Mouse (Mus musculus) ES-E14 (cell line): ENCODE measurements around the gene Ppm1d.

ENCODE experiments used
- HCFC1 ChIP-seq: IDR thresholded peaks from 2 replicates; pipeline ENCODE4 v1.6.1; 2012; ENCODE audit warnings: low read length, inconsistent platforms, borderline replicate concordance; ENCODE audit not compliant: insufficient read depth
- MAFK ChIP-seq: IDR thresholded peaks from 2 replicates; pipeline ENCODE4 v1.6.1; 2014; ENCODE audit warnings: mild to moderate bottlenecking, low read depth, low read length, inconsistent platforms; ENCODE audit not compliant: insufficient read depth
- ZC3H11A ChIP-seq: IDR thresholded peaks from 2 replicates; pipeline ENCODE4 v1.6.1; 2012; ENCODE audit warnings: low read depth, mild to moderate bottlenecking, inconsistent platforms, low read length, borderline replicate concordance

- TF ChIP-seq ZC3H11A (no peak), HCFC1 (no peak), MAFK (no peak)
These were observed 48.6 kb downstream of the Ppm1d start for GRCm38 (mm10) chr11:85359641-85360040.
